Mouse (Mus musculus): ENCODE results near the gene Mrps7. TPM values are rescaled to one million over a fixed set of nuclear protein-coding genes. Genes with fewer than 3 reads are reported as not detected.
A peak's percentile ranks its signal among the peaks of the same experiment; 100 is the strongest.

The Mrps7 gene
- total RNA-seq, 4 experiments from 2014 or later: 49.1 to 55.3 (median 52.6) TPM

GRCm38 (mm10) chr11:115627705-115628464 lies 24.2 kb downstream of the Mrps7 start, which contains the start of gene Slc25a19:
Gene Slc25a19, minus strand, starts transcription at chr11:115628295.
- peak; percentile 99 to 100 for DNase-seq (ENCODE audit: low spot score in 2 of 2)

GRCm38 (mm10) chr11:115628465-115629101 lies 24.9 kb downstream of the Mrps7 start:
- DNase-seq (ENCODE audit: low spot score in 2 of 2): no peak

GRCm38 (mm10) chr11:115629734-115630531 lies 26.2 kb downstream of the Mrps7 start:
- no peak for DNase-seq (ENCODE audit: low spot score in 2 of 2)

GRCm38 (mm10) chr11:115630532-115631504 lies 27.1 kb downstream of the Mrps7 start:
- no peak for DNase-seq (ENCODE audit: low spot score in 2 of 2)

- no peak for DNase-seq (ENCODE audit: low spot score in 2 of 2)
Observed at GRCm38 (mm10) chr11:115631505-115631890, 27.8 kb downstream of the Mrps7 start.

- no peak for DNase-seq (ENCODE audit: low spot score in 2 of 2)
Observed at GRCm38 (mm10) chr11:115632247-115632646, 28.5 kb downstream of the Mrps7 start.

- DNase-seq (ENCODE audit: low spot score in 2 of 2): no peak
Observed at GRCm38 (mm10) chr11:115632862-115633261, 29.1 kb downstream of the Mrps7 start.

GRCm38 (mm10) chr11:115634109-115634508 lies 30.4 kb downstream of the Mrps7 start:
- no peak for DNase-seq (ENCODE audit: low spot score in 2 of 2)

- no peak for DNase-seq (ENCODE audit: low spot score in 2 of 2)
Observed at GRCm38 (mm10) chr11:115635041-115635440, 31.3 kb downstream of the Mrps7 start.

GRCm38 (mm10) chr11:115635484-115635883 lies 31.8 kb downstream of the Mrps7 start:
- no peak for DNase-seq (ENCODE audit: low spot score in 2 of 2)

GRCm38 (mm10) chr11:115636960-115637359 lies 33.2 kb downstream of the Mrps7 start:
- DNase-seq (ENCODE audit: low spot score in 2 of 2): no peak

GRCm38 (mm10) chr11:115638498-115639409 lies 35.0 kb downstream of the Mrps7 start:
- no peak for DNase-seq (ENCODE audit: low spot score in 2 of 2)

GRCm38 (mm10) chr11:115639540-115639939 lies 35.8 kb downstream of the Mrps7 start:
- DNase-seq (ENCODE audit: low spot score in 2 of 2): no peak

- no peak for DNase-seq (ENCODE audit: low spot score in 2 of 2)
Observed at GRCm38 (mm10) chr11:115640311-115640828, 36.6 kb downstream of the Mrps7 start.

GRCm38 (mm10) chr11:115640978-115641663 lies 37.4 kb downstream of the Mrps7 start:
- no peak for DNase-seq (ENCODE audit: low spot score in 2 of 2)

- no peak for DNase-seq (ENCODE audit: low spot score in 2 of 2)
Observed at GRCm38 (mm10) chr11:115641664-115642036, 37.9 kb downstream of the Mrps7 start.

GRCm38 (mm10) chr11:115642705-115643104 lies 39.0 kb downstream of the Mrps7 start:
- DNase-seq (ENCODE audit: low spot score in 2 of 2): no peak

GRCm38 (mm10) chr11:115643265-115643664 lies 39.5 kb downstream of the Mrps7 start:
- DNase-seq (ENCODE audit: low spot score in 2 of 2): no peak

- no peak for DNase-seq (ENCODE audit: low spot score in 2 of 2)
Observed at GRCm38 (mm10) chr11:115644308-115644707, 40.6 kb downstream of the Mrps7 start.
